Mouse (Mus musculus) forebrain, embryonic 13.5 days (tissue): ENCODE data around the gene Sco2. TPM values are rescaled to one million over a fixed set of nuclear protein-coding genes. Genes with fewer than 3 reads are reported as not detected.

Source experiments
- polyA plus RNA-seq: library from polyadenylated mRNA; unstranded; fragments of >200 nt; fragmentation: Nextera tagmentation; extraction: Ambion mirVana; gene quantifications from 2 replicates; pipeline ENCODE4 v1.2.1, GENCODE M21; 2015

The Sco2 gene
- polyA plus RNA-seq, 1 experiment from 2014 or later, result 4.0 TPM

Other genes with a start within 250 kb of the Sco2 start
- 22.3 and 25.4 TPM in 2 replicates for gene Hdac10, start 245.1 kb downstream of the Sco2 start, polyA plus RNA-seq
- 9.1 and 11.7 TPM in 2 replicates for gene Mapk12, start 233.1 kb downstream of the Sco2 start, polyA plus RNA-seq
- 43.0 and 45.5 TPM in 2 replicates for gene Mapk11, start 224.2 kb downstream of the Sco2 start, polyA plus RNA-seq
- gene Plxnb2, start 193.1 kb downstream of the Sco2 start, polyA plus RNA-seq, result 101 and 130 TPM in 2 replicates
- gene Dennd6b, start 177.3 kb downstream of the Sco2 start, polyA plus RNA-seq, result 40.7 and 47.7 TPM in 2 replicates
- gene Ppp6r2, start 162.3 kb downstream of the Sco2 start, polyA plus RNA-seq, result 68.5 and 71.7 TPM in 2 replicates
- gene Sbf1, start 58.5 kb downstream of the Sco2 start, polyA plus RNA-seq, result 66.0 and 76.1 TPM in 2 replicates
- not detected in 2 replicates for gene Adm2, start 51.1 kb downstream of the Sco2 start, polyA plus RNA-seq
- not detected in 2 replicates for gene Miox, start 39.4 kb downstream of the Sco2 start, polyA plus RNA-seq
- 34.4 and 38.6 TPM in 2 replicates for gene Lmf2, start 18.2 kb downstream of the Sco2 start, polyA plus RNA-seq
- 156 and 170 TPM in 2 replicates for gene Ncaph2, start 18.1 kb downstream of the Sco2 start, polyA plus RNA-seq
- gene Tymp, start 3.2 kb upstream of the Sco2 start, polyA plus RNA-seq, result 1.8 and 1.9 TPM in 2 replicates
- gene Odf3b, start 5.4 kb upstream of the Sco2 start, polyA plus RNA-seq, result 0.98 and 3.4 TPM in 2 replicates
- gene Klhdc7b, start 11.1 kb upstream of the Sco2 start, polyA plus RNA-seq, result not detected in 2 replicates
- gene Syce3, start 36.7 kb upstream of the Sco2 start, polyA plus RNA-seq, result not detected in 2 replicates
- 0.94 and 0.97 TPM in 2 replicates for gene Cpt1b, start 52.0 kb upstream of the Sco2 start, polyA plus RNA-seq
- 5.3 and 6.7 TPM in 2 replicates for gene C730034F03Rik, start 55.7 kb upstream of the Sco2 start, polyA plus RNA-seq
- gene Gm44502, start 55.9 kb upstream of the Sco2 start, polyA plus RNA-seq, result 0.16 TPM in 1 of 2 replicates, not detected in the other
- gene Chkb, start 56.1 kb upstream of the Sco2 start, polyA plus RNA-seq, result 67.3 and 70.9 TPM in 2 replicates
- 47.3 and 53.2 TPM in 2 replicates for gene Mapk8ip2, start 80.1 kb upstream of the Sco2 start, polyA plus RNA-seq
- gene Arsa, start 103.6 kb upstream of the Sco2 start, polyA plus RNA-seq, result 12.7 and 13.7 TPM in 2 replicates
- 7.1 and 9.5 TPM in 2 replicates for gene Shank3, start 125.8 kb upstream of the Sco2 start, polyA plus RNA-seq
- gene Acr, start 194.5 kb upstream of the Sco2 start, polyA plus RNA-seq, result 1.2 and 1.8 TPM in 2 replicates
- 55.1 and 56.4 TPM in 2 replicates for gene Rabl2, start 218.1 kb upstream of the Sco2 start, polyA plus RNA-seq